Mouse (Mus musculus) adrenal gland, postnatal 25 days (tissue): ENCODE data around the gene Mtfp1. TPM values are rescaled to one million over a fixed set of nuclear protein-coding genes. Genes with fewer than 3 reads are reported as not detected.
A peak's percentile ranks its signal among the peaks of the same experiment; 100 is the strongest.
"Not testable (repeated sequence)": the region's sequence is repeated elsewhere in the genome, so short reads cannot be mapped to it uniquely, and the experiment has no call there.

Source experiments
- DNase-seq: peaks from one replicate; pipeline ENCODE4 v3.0.0; 2021; ENCODE audit warnings: mixed read lengths
- long read RNA-seq: library from polyadenylated mRNA; stranded (forward); transcript quantifications from one replicate; pipeline ENCODE4 v2.0.0, GENCODE M21; 2021
- total RNA-seq: library from RNA; stranded (reverse); gene quantifications from 2 replicates; pipeline ENCODE4 v1.2.3, GENCODE M21; 2021

Mtfp1 gene
- total RNA-seq: 14.5 and 21.9 TPM in 2 replicates
- long read RNA-seq, transcript Mtfp1-201 (4 exons, 1,411 nt): major isoform, 36 of 46 reads
- long read RNA-seq, partial matches to known transcripts: 5 of 46 reads
- long read RNA-seq, other reads (novel, unspliced or antisense): 5 of 46 reads

GRCm38 (mm10) chr11:4095171-4096053 is at the start of gene Mtfp1:
Mtfp1 (minus strand) TSS chr11:4095445.
- DNase-seq: peak; percentile 62

- no peak for DNase-seq
Observed at GRCm38 (mm10) chr11:4143281-4144062, 48.2 kb upstream of the Mtfp1 start.

- DNase-seq: no peak
Observed at GRCm38 (mm10) chr11:4142352-4142751, 47.1 kb upstream of the Mtfp1 start.

DNA sequence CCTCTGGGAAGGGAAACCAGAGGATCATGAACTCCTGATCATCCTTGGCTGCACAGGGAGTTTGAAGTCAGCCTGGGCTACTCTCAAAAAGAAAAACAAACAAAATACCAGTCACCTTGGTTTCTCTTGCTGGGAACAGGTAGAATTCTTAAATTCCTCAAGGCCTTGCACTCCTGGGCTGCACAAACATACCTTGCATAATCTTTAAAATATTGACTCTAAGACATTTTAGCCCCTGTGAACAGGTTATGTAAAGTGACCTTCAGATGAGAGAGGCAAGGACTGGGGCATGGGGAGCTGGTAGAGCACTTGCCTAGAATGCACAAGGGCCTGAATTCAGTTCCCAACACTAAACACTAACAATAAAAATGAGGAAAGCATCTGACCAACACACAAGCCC is 46.3 kb upstream of the Mtfp1 start:
- no peak for DNase-seq

- no peak for DNase-seq
Observed at GRCm38 (mm10) chr11:4138964-4139363, 43.7 kb upstream of the Mtfp1 start.

GRCm38 (mm10) chr11:4134986-4135935 is 40.0 kb upstream of the Mtfp1 start, which contains the start of gene Rnf215:
Rnf215 (plus strand) TSS chr11:4135202.
- peak; percentile 94 for DNase-seq

DNA sequence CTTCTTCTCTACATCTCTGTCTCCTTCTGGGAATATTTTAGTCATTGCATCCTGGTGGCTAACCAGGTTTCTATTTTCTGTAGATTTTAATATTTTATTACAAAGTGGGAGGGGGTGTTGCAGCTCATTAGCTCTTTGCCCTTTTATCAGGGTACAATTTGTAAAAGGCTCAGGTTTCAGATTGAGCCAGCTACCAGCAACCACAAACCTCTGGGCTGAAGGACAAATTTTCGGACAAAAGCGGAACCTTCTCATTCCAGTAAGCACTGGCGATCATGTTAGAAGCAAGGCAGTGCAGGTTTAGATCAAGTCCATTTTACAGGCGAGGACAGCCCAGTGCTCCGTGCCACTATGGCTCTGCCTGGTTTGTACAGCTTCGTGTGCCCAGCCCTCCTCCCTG is 39.2 kb upstream of the Mtfp1 start:
- DNase-seq: no peak

DNA sequence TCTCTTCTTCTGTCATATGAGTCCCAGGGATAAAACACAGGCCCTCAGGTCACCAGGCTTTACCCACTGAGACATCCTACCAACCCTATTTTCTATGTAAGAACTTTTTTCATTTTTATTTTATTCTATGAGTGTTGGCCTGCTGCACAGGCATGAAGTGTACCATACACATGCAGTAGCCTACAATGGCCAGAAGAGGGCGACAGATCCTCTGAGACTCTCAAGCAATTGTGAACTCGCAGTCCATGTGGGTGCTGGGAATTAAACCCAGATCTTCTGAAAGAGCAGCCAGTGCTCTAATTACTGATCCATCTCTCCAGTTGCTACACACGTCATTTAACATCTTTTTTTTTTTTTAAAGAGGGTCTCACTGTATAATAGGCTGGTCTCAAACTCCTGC is 38.2 kb upstream of the Mtfp1 start:
- DNase-seq: no peak

DNA sequence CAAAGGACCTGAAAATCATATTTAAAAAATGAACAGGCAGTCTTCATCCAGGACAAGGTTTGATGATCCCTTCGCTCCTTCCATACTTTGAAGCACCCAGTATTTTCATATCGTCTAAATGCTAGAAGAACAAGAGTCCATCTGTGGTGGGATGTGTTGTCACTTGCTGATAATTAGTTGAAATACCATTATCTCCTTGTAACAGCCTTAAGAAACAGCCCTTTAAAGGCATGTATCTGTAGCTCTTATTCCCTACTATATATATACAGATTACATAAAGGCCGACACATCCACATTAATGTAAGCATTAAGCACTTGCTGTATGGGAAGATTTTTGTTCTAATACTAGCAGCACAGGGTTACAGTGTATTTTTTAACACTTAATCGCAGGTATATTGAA is 33.2 kb upstream of the Mtfp1 start:
- not testable (repeated sequence) for DNase-seq

DNA sequence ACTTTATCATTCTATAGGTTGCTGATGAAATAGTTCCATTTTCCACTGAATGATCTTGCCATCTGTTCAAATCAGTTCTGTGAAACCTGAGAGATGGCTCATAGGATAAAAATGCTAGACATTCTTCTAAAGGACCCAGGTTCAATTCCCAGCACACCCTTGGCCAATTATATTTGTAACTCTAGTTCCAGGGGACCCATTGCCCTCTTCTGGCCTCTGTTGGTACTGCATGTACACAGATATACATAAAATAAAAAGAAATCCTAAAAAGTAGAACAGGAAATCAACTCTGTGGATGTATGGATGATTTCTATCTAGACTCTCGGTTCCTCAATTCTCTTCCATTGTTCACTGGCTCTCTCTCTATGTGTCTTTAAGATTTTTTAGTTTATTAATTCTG is 31.8 kb upstream of the Mtfp1 start:
- no peak for DNase-seq

- peak; percentile 48 for DNase-seq
Observed at GRCm38 (mm10) chr11:4123922-4124321, 28.7 kb upstream of the Mtfp1 start.

DNA sequence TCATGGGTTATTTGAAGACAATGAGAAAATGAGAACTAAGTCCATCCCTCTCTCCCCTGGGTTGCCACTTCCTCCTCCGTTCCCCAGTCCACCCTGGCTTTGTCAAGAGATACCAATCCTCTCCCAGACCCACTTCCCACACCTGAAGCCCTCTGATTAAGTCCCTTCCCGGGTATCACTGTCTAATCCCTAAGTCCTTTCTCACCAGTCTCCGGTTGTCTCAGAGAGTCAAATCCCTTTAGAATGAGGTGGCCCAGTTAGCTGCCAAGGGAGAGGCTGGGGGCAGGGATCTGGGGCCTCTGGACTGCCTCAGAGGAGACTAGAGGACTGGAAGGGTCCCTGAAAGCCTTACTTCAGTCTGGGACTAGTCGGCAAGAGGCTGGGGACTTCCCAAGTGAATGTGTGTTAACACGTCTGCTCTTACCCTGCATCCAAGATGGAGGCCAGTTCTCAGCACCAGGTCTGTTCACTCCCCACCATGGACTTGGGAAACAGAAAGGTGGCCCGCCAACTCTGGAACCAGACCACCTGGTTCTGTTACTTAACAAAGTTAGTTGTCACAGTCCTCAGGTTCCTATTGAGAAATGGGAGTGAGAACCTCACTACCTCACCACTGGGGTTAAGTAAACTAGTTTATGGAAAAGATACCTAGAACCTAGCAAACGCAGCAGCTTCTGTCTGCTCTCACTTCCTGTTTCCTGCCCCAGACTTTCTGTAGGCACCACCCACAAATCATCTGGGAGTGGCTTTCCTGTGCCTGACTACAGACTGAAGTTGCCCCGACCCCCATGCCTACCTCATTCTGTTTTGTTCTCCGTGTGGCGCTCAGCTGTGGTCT is 27.7 kb upstream of the Mtfp1 start, which contains the start of gene Sec14l2:
Gene Sec14l2 (minus strand): TSS at position 674 of the 838 bp plus-strand sequence.
- DNase-seq: no peak

DNA sequence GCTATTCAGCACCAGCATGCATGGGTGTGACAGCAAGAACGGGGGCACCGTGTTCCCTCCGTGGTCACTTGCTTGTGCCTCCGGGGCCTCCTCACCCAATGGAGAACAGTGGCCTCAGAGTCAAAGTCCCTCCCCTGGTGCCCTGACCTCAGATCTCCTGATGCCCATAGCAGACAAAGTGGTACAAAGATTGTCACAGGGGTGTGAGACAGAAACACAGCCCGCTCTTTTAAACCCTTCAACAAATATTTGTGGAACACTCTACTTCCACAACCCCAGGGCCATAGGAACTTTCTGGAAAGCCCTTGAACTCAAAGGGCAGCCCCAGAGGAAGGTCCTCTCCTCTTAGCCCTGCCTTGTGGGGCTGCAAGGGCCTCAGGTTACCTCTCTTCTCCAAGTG is 27.0 kb upstream of the Mtfp1 start:
- no peak for DNase-seq

GRCm38 (mm10) chr11:4121691-4122090 is 26.4 kb upstream of the Mtfp1 start:
- DNase-seq: no peak

- DNase-seq: no peak
Observed at GRCm38 (mm10) chr11:4119635-4120034, 24.4 kb upstream of the Mtfp1 start.

GRCm38 (mm10) chr11:4118081-4118921 is 23.1 kb upstream of the Mtfp1 start:
- peak; percentile 59 for DNase-seq

DNA sequence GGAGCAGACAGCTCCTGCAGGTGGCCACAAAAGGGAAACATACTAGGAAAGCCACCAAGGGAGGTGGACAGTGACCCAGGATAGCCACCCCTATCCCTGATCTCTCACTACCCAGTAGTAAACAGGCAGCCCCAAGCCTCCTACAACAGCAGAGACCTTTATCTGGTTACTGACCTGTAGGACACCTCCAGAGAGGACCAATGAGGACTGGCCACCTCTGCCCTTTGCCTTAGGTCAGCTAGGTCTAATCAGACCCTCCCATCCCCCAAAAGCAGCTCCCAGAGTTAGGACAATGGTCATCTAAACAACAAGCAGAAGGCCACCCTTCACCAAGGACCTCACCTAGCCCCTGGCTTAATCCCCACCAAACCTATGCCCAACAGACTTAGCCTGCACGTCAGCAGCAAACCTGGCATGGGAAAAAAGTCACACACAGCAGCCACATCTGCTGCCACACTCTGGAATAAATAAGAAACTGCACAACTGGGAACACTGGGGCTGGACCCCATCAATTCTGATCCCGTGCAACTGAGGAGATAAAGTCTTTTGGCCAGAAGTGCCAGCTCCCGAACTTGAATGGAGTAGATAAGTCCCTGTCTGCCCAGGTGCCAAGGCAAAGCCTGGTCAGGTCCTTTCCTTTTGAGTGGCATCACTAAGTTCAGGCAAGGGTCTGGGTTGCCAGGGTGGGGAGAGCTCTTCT is 22.3 kb upstream of the Mtfp1 start:
- DNase-seq: no peak

- DNase-seq: no peak
Observed at GRCm38 (mm10) chr11:4116458-4117141, 21.4 kb upstream of the Mtfp1 start.

DNA sequence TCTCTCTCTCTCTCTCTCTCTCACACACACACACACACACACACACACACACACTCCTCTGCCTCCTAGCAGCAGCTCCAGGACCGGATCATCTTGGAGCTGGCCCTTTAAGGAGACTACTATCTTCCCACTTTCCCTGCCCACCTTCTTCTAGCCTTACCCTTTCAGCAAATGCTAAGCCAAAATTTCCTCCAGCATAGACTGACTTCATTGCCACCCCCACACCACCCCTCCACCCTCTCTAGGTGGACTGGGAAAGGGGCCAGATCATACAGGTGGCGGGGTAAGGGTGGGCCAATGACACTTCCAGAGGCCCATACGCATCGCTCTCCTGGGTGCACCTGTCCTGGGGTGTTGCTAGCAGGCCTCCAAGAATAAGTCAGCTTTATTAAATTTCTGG is 20.2 kb upstream of the Mtfp1 start:
- DNase-seq: no peak
